Mouse (Mus musculus) heart, adult 2 months (tissue): ENCODE results near the gene Ttll3.

ENCODE experiments used
- CTCF ChIP-seq: fragments of 200-600 bp; IDR thresholded peaks from 2 replicates; pipeline ENCODE4 v1.8.1; 2022; ENCODE audit warnings: antibody characterized with exemption, mild to moderate bottlenecking, moderate library complexity
- EP300 ChIP-seq: fragments of 200-500 bp; IDR thresholded peaks from 2 replicates; pipeline ENCODE4 v1.6.1; 2011; ENCODE audit warnings: low read depth, low read length, control low read depth; ENCODE audit not compliant: insufficient read depth
- POLR2A ChIP-seq: fragments of 200-500 bp; IDR thresholded peaks from 2 replicates; pipeline ENCODE4 v1.6.1; 2011; ENCODE audit warnings: mild to moderate bottlenecking, low read depth, low read length, control low read depth; ENCODE audit not compliant: insufficient read depth

GRCm38 (mm10) chr6:113392015-113392386 lies 2.9 kb downstream of the Ttll3 start:
- no peak for TF ChIP-seq CTCF
- no peak for TF ChIP-seq POLR2A
- no peak for TF ChIP-seq EP300
